Mouse (Mus musculus): ENCODE data around the gene Prdm2.

The Prdm2 gene

GRCm38 (mm10) chr4:143211584-143212340 is 1.0 kb downstream of the Prdm2 start:
- peak; percentile 56 for DNase-seq (ENCODE audit: low read depth, low spot score)

GRCm38 (mm10) chr4:143209997-143210396 is 2.8 kb downstream of the Prdm2 start:
- no peak for DNase-seq (ENCODE audit: low read depth, low spot score)

GRCm38 (mm10) chr4:143202653-143203052 is 10.1 kb downstream of the Prdm2 start:
- no peak for DNase-seq (ENCODE audit: low read depth, low spot score)

GRCm38 (mm10) chr4:143198371-143198770 is 14.4 kb downstream of the Prdm2 start:
- no peak for DNase-seq (ENCODE audit: low read depth, low spot score)

- peak; percentile 39 for DNase-seq (ENCODE audit: low read depth, low spot score)
These were observed 14.9 kb downstream of the Prdm2 start for GRCm38 (mm10) chr4:143197845-143198356.

GRCm38 (mm10) chr4:143194328-143194727 is 18.5 kb downstream of the Prdm2 start:
- DNase-seq (ENCODE audit: low read depth, low spot score): no peak

- no peak for DNase-seq (ENCODE audit: low read depth, low spot score)
These were observed 19.6 kb downstream of the Prdm2 start for GRCm38 (mm10) chr4:143193164-143193563.

GRCm38 (mm10) chr4:143191783-143192182 is 21.0 kb downstream of the Prdm2 start:
- no peak for DNase-seq (ENCODE audit: low read depth, low spot score)

GRCm38 (mm10) chr4:143190657-143191056 is 22.1 kb downstream of the Prdm2 start:
- peak; percentile 32 for DNase-seq (ENCODE audit: low read depth, low spot score)

- no peak for DNase-seq (ENCODE audit: low read depth, low spot score)
These were observed 24.1 kb downstream of the Prdm2 start for GRCm38 (mm10) chr4:143188571-143189191.

- DNase-seq (ENCODE audit: low read depth, low spot score): no peak
These were observed 26.7 kb downstream of the Prdm2 start for GRCm38 (mm10) chr4:143186066-143186465.

- DNase-seq (ENCODE audit: low read depth, low spot score): no peak
These were observed 27.3 kb downstream of the Prdm2 start for GRCm38 (mm10) chr4:143185496-143185895.

- no peak for DNase-seq (ENCODE audit: low read depth, low spot score)
These were observed 29.7 kb downstream of the Prdm2 start for GRCm38 (mm10) chr4:143183141-143183540.

- no peak for DNase-seq (ENCODE audit: low read depth, low spot score)
These were observed 32.1 kb downstream of the Prdm2 start for GRCm38 (mm10) chr4:143180731-143181130.

- no peak for DNase-seq (ENCODE audit: low read depth, low spot score)
These were observed 41.0 kb downstream of the Prdm2 start for GRCm38 (mm10) chr4:143171600-143172290.

GRCm38 (mm10) chr4:143170290-143170689 is 42.5 kb downstream of the Prdm2 start:
- DNase-seq (ENCODE audit: low read depth, low spot score): no peak

GRCm38 (mm10) chr4:143168093-143168492 is 44.7 kb downstream of the Prdm2 start:
- no peak for DNase-seq (ENCODE audit: low read depth, low spot score)

- peak; percentile 99 for DNase-seq (ENCODE audit: low read depth, low spot score)
These were observed 50.9 kb downstream of the Prdm2 start for GRCm38 (mm10) chr4:143161619-143162479.

- no peak for DNase-seq (ENCODE audit: low read depth, low spot score)
These were observed 52.0 kb downstream of the Prdm2 start for GRCm38 (mm10) chr4:143160826-143161225.

- DNase-seq (ENCODE audit: low read depth, low spot score): no peak
These were observed 53.5 kb downstream of the Prdm2 start for GRCm38 (mm10) chr4:143159336-143159735.

- DNase-seq (ENCODE audit: low read depth, low spot score): no peak
These were observed 56.9 kb downstream of the Prdm2 start for GRCm38 (mm10) chr4:143155871-143156270.
